Mouse (Mus musculus) lung, adult 2 months (tissue): ENCODE results near the gene Rnf216.

Source experiments
- CTCF ChIP-seq: fragments of 200-500 bp; IDR thresholded peaks from 2 replicates; pipeline ENCODE4 v1.5.1; 2011; ENCODE audit warnings: mild to moderate bottlenecking, low read length, control low read depth; ENCODE audit not compliant: insufficient read depth
- POLR2A ChIP-seq: fragments of 200-500 bp; IDR thresholded peaks from 2 replicates; pipeline ENCODE4 v1.6.1; 2011; ENCODE audit warnings: low read depth, mild to moderate bottlenecking, control low read depth, low read length, borderline replicate concordance; ENCODE audit errors: extremely low read depth

DNA sequence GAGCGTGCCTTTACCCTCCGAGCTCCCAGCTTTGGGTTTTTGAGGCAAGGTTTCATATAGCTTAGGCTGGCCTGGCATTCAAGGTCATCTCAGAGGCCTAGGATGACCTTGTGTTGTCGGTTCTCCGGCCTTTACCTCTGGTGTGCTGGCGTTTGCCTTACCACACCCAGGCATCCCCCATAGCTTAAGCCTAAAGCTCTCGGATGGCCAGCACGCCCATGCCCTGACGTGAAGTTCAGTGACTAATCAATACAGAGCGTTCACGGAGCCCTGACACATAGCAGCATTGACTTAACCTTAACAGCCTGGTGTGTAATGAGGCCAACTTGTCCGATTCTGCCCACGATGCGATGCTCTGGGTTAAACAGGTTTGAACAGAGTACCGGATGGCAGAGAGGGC lies 154.3 kb downstream of the Rnf216 start:
- TF ChIP-seq CTCF (no peak), POLR2A (no peak)
